Mouse (Mus musculus) stomach, embryonic 14.5 days (tissue): Measurements from ENCODE around the gene Cdc123. TPM values are rescaled to one million over a fixed set of nuclear protein-coding genes. Genes with fewer than 3 reads are reported as not detected.

Experiments used
- polyA plus RNA-seq: library from polyadenylated mRNA; unstranded; fragments of >200 nt; fragmentation: Nextera tagmentation; extraction: Ambion mirVana; gene quantifications from 2 replicates; pipeline ENCODE4 v1.2.1, GENCODE M21; 2014

Cdc123 gene
- polyA plus RNA-seq, 1 experiment from 2014 or later: 277 TPM

Other genes with a start within 250 kb of the Cdc123 start
- gene Camk1d, start 130.6 kb downstream of the Cdc123 start, polyA plus RNA-seq: 19.1 and 20.5 TPM in 2 replicates
- gene Nudt5, start 145 bp downstream of the Cdc123 start, polyA plus RNA-seq: 71.0 and 73.0 TPM in 2 replicates
- 1.2 and 2.0 TPM in 2 replicates for gene Gm13199, start 17.8 kb upstream of the Cdc123 start, polyA plus RNA-seq
- 90.0 and 99.8 TPM in 2 replicates for gene Sec61a2, start 50.3 kb upstream of the Cdc123 start, polyA plus RNA-seq
- gene Dhtkd1, start 97.6 kb upstream of the Cdc123 start, polyA plus RNA-seq: 3.6 TPM in 2 replicates
- gene Upf2, start 106.3 kb upstream of the Cdc123 start, polyA plus RNA-seq: 13.7 and 14.6 TPM in 2 replicates